Mouse (Mus musculus) left cerebral cortex, postnatal 36 days (tissue): Measurements from ENCODE around the gene Gstcd. TPM values are rescaled to one million over a fixed set of nuclear protein-coding genes. Genes with fewer than 3 reads are reported as not detected.

Source experiments
- DNase-seq, 2 experiments: peaks; one replicate each; pipeline ENCODE4 v3.0.0; 2021 to 2022; ENCODE audit warnings: low spot score in 2 of 2, mixed read lengths in 1 of 2
- intact Hi-C: fragments of 180-260 bp; cut with DNase I; formaldehyde crosslinking; loops from one replicate; pipeline ENCODE4 v1.15.1; 2025
- total RNA-seq, 2 experiments: library from RNA; stranded (reverse); gene quantifications; 2 replicates each; pipeline ENCODE4 v1.2.3; 2021

The Gstcd gene
- total RNA-seq, 2 experiments from 2014 or later, result 8.7 to 9.6 TPM

- no peak for DNase-seq
- intact Hi-C loops, result no loop called here
These were observed 145.7 kb downstream of the Gstcd start for GRCm38 (mm10) chr3:132946086-132946485.

GRCm38 (mm10) chr3:132945669-132946068 lies 146.2 kb downstream of the Gstcd start:
- intact Hi-C loops, result no loop called here
- no peak for DNase-seq

- intact Hi-C loops, result no loop called here
- DNase-seq, result no peak
These were observed 147.2 kb downstream of the Gstcd start for GRCm38 (mm10) chr3:132944609-132945008.

- DNase-seq, result no peak
- intact Hi-C loops, result no loop called here
These were observed 147.6 kb downstream of the Gstcd start for GRCm38 (mm10) chr3:132944193-132944592.

GRCm38 (mm10) chr3:132942778-132943177 lies 149.1 kb downstream of the Gstcd start:
- intact Hi-C loops, result no loop called here
- DNase-seq, result no peak

- no peak for DNase-seq
- intact Hi-C loops, result no loop called here
These were observed 151.4 kb downstream of the Gstcd start for GRCm38 (mm10) chr3:132940181-132940990.

- intact Hi-C loops, result no loop called here
- DNase-seq, result no peak
These were observed 152.8 kb downstream of the Gstcd start for GRCm38 (mm10) chr3:132939006-132939405.

GRCm38 (mm10) chr3:132934649-132935048 lies 157.2 kb downstream of the Gstcd start:
- no peak for DNase-seq
- intact Hi-C loops, result no loop called here

Other genes with a start within 250 kb of the Gstcd start
- 10 to 100 TPM; 18.1 to 24.5 TPM for gene Npnt, start 141.7 kb downstream of the Gstcd start, total RNA-seq
- gene Ints12, start 193 bp downstream of the Gstcd start, total RNA-seq, result 10 to 100 TPM; 11.3 to 12.7 TPM
- not detected for gene Arhgef38, start 142.9 kb upstream of the Gstcd start, total RNA-seq
- 10 to 100 TPM; 46.4 to 48.4 TPM for gene Ppa2, start 218.1 kb upstream of the Gstcd start, total RNA-seq